Mouse (Mus musculus): ENCODE results near the gene 3110001I22Rik. TPM values are rescaled to one million over a fixed set of nuclear protein-coding genes. Genes with fewer than 3 reads are reported as not detected.
"Not testable (repeated sequence)": the region's sequence is repeated elsewhere in the genome, so short reads cannot be mapped to it uniquely, and the experiment has no call there.

The 3110001I22Rik gene
- total and polyA plus RNA-seq, 3 experiments, result 8.8 to 10.8 TPM; not detected in 1

GRCm38 (mm10) chr16:13668402-13669108 lies 3.2 kb upstream of the 3110001I22Rik start (continued):
- no peak for TF ChIP-seq USF2 (IDR thresholded peaks at IDR 0.05; ENCODE audit: borderline replicate concordance in 1 of 2, insufficient read depth in 1 of 2, low read depth in 1 of 2, low read length in 2 of 2)
- peak; percentile 47; the same call in 1 of the 2 replicates for TF ChIP-seq ELF1 (IDR thresholded peaks at IDR 0.05; ENCODE audit: low read depth, low read length)
- TF ChIP-seq ETS1 (IDR thresholded peaks at IDR 0.05; ENCODE audit: low read depth, low read length), result peak; percentile 85
- TF ChIP-seq EP300 (IDR thresholded peaks at IDR 0.05; ENCODE audit: low read depth in 1 of 2, low read length in 2 of 2), result peak in 1 of 2 experiments; percentile 54
- no peak for TF ChIP-seq POLR2AphosphoS5 (IDR thresholded peaks at IDR 0.05; ENCODE audit: borderline replicate concordance, low read depth, low read length)
- TF ChIP-seq TCF12 (IDR thresholded peaks at IDR 0.05; ENCODE audit: low read depth, low read length), result no peak
- peak; percentile 51; the same call in 1 of the 2 replicates for TF ChIP-seq MYC (IDR thresholded peaks at IDR 0.05; ENCODE audit: low read depth, low read length)
- TF ChIP-seq KAT2A (conservative IDR thresholded peaks at IDR 0.05; ENCODE audit: low read depth, low read length), result no peak
- TF ChIP-seq MAX (IDR thresholded peaks at IDR 0.05; ENCODE audit: low read length), result no peak
- TF ChIP-seq CTCF (IDR thresholded peaks at IDR 0.05 in 2 of 3, conservative IDR thresholded peaks at IDR 0.05 in 1 of 3; ENCODE audit: control insufficient read depth in 1 of 3, insufficient read depth in 1 of 3, low read depth in 2 of 3, low read length in 3 of 3, poor library complexity in 1 of 3, severe bottlenecking in 1 of 3), result no peak
- 0 out of 2 replicates have a peak, but pooled peaks have one; percentile 23 for TF ChIP-seq TBP (IDR thresholded peaks at IDR 0.05; ENCODE audit: low read depth, low read length)
- no peak for TF ChIP-seq TAL1 (IDR thresholded peaks at IDR 0.05; ENCODE audit: low read length)
- no peak for TF ChIP-seq MYB (IDR thresholded peaks at IDR 0.05; ENCODE audit: low read depth, low read length)
- TF ChIP-seq ZMIZ1 (IDR thresholded peaks at IDR 0.05; ENCODE audit: low read depth, low read length), result no peak; the same call in 1 of the 2 replicates

GRCm38 (mm10) chr16:13669282-13669681 lies 2.4 kb upstream of the 3110001I22Rik start:
- H3K27ac ChIP-seq (ENCODE audit: control insufficient read depth, low read depth, low read length), result peak overlapping the region; percentile 88
- peaks cover under 1 to 22% of the 10 kb centered on the region in 2 experiments; a peak in 3 of 4 replicates for H3K36me3 ChIP-seq (ENCODE audit: control insufficient read depth in 1 of 2, insufficient read depth in 2 of 2, low read length in 2 of 2)
- no peak overlapping the region for H3K9ac ChIP-seq (ENCODE audit: control insufficient read depth, low read depth, low read length, poor library complexity, severe bottlenecking)
- H3K79me2 ChIP-seq (ENCODE audit: control insufficient read depth, insufficient read depth, low read length, poor library complexity), result peaks cover 22% of the 10 kb centered on the region
- H3K4me1 ChIP-seq (ENCODE audit: control insufficient read depth in 1 of 2, insufficient read depth in 2 of 2, low read length in 2 of 2), result peaks cover 3 to 20% of the 10 kb centered on the region in 2 experiments; a peak in 3 of 4 replicates
- no peaks in the 10 kb centered on the region for H3K27me3 ChIP-seq (ENCODE audit: control insufficient read depth in 1 of 2, insufficient read depth in 2 of 2, low read length in 2 of 2)
- H3K4me3 ChIP-seq (ENCODE audit: control insufficient read depth in 1 of 2, insufficient read depth in 1 of 2, low read depth in 2 of 2, low read length in 2 of 2), result no peak overlapping the region
- DNase-seq (ENCODE audit: low read depth, low spot score), result peak; percentile 53
- TF ChIP-seq GATA1 (IDR thresholded peaks at IDR 0.05; ENCODE audit: low read depth, low read length), result peak; percentile 22; the same call in 1 of the 2 replicates
- peak; percentile 63 for TF ChIP-seq TAL1 (IDR thresholded peaks at IDR 0.05; ENCODE audit: low read length)
- no peak for TF ChIP-seq CHD2 (IDR thresholded peaks at IDR 0.05; ENCODE audit: low read length)
- H3K9me3 ChIP-seq (replicated peaks; ENCODE audit: insufficient read depth, low read length), result no peaks in the 10 kb centered on the region

- TF ChIP-seq GATA1 (IDR thresholded peaks at IDR 0.05; ENCODE audit: low read depth, low read length) (0 out of 2 replicates have a peak, but pooled peaks have one; percentile 28), TBP (IDR thresholded peaks at IDR 0.05; ENCODE audit: low read depth, low read length) (peak; percentile 61; the same call in 1 of the 2 replicates)
- peak overlapping the region; percentile 74 for H3K9ac ChIP-seq (ENCODE audit: control insufficient read depth, low read depth, low read length, poor library complexity, severe bottlenecking)
- peaks cover 3 to 20% of the 10 kb centered on the region in 2 experiments; a peak in 3 of 4 replicates for H3K4me1 ChIP-seq (ENCODE audit: control insufficient read depth in 1 of 2, insufficient read depth in 2 of 2, low read length in 2 of 2)
- peak; percentile 63 for DNase-seq (ENCODE audit: low read depth, low spot score)
- not testable (repeated sequence) for H3K27me3 ChIP-seq (ENCODE audit: control insufficient read depth in 1 of 2, insufficient read depth in 2 of 2, low read length in 2 of 2); H3K9me3 ChIP-seq (replicated peaks; ENCODE audit: insufficient read depth, low read length)
- H3K79me2 ChIP-seq (ENCODE audit: control insufficient read depth, insufficient read depth, low read length, poor library complexity), result peaks cover 22% of the 10 kb centered on the region
- peaks cover 0 to 22% of the 10 kb centered on the region in 2 experiments; a peak in 2 of 4 replicates for H3K36me3 ChIP-seq (ENCODE audit: control insufficient read depth in 1 of 2, insufficient read depth in 2 of 2, low read length in 2 of 2)
- peak overlapping the region; percentile 74 to 84 for H3K4me3 ChIP-seq (ENCODE audit: control insufficient read depth in 1 of 2, insufficient read depth in 1 of 2, low read depth in 2 of 2, low read length in 2 of 2)
- peak overlapping the region; percentile 90 for H3K27ac ChIP-seq (ENCODE audit: control insufficient read depth, low read depth, low read length)
Measured at GRCm38 (mm10) chr16:13670896-13671295, 833 bp upstream of the 3110001I22Rik start.

Measured in MEL (cell line).